Mouse (Mus musculus): ENCODE measurements around the gene Serp2. TPM values are rescaled to one million over a fixed set of nuclear protein-coding genes. Genes with fewer than 3 reads are reported as not detected.

Serp2 gene
- polyA plus RNA-seq, 1 experiment from 2014 or later: 21.4 TPM

GRCm38 (mm10) chr14:76513395-76514049, 43.2 kb downstream of the Serp2 start:
- DNase-seq (ENCODE audit: low read depth, low spot score) (no peak), ATAC-seq (no peak)
- in situ Hi-C loops (cut with MboI; ENCODE audit: low pct_unique_long_range_greater_than_20kb): loop anchor here (5.0 kb wide), 2 partner anchors 104 to 494 kb away; no protein-coding TSS in a partner anchor
- CTCF ChIA-PET: interaction anchor here (0.8 to 1.2 kb wide), 4 partner anchors 8 to 209 kb away, joined by 3 to 4 read pairs (median 4); no protein-coding TSS in a partner anchor
- POLR2A ChIA-PET: interaction anchor here (0.7 to 1.8 kb wide), 4 partner anchors 9 to 189 kb away, joined by 3 to 7 read pairs (median 4); no protein-coding TSS in a partner anchor
- H3K27me3 ChIP-seq: no peaks in the 10 kb centered on the region
- no peak for TF ChIP-seq CTCF (IDR thresholded peaks at IDR 0.05)

- ATAC-seq: no peak
- in situ Hi-C loops (cut with MboI; ENCODE audit: low pct_unique_long_range_greater_than_20kb): loop anchor here (5.0 kb wide), 2 partner anchors 105 to 495 kb away; no protein-coding TSS in a partner anchor
- DNase-seq (ENCODE audit: low read depth, low spot score): no peak
- ChIA-PET CTCF (interaction anchor here (1.3 kb wide), 1 partner anchor 10 kb away, joined by 3 read pairs; no protein-coding TSS in a partner anchor), POLR2A (interaction anchor here (0.8 to 1.2 kb wide), 3 partner anchors 8 to 190 kb away, joined by 3 to 6 read pairs (median 3); no protein-coding TSS in a partner anchor)
- no peak for TF ChIP-seq CTCF (IDR thresholded peaks at IDR 0.05)
- H3K27me3 ChIP-seq: no peaks in the 10 kb centered on the region
Observed at GRCm38 (mm10) chr14:76511971-76512370, 44.7 kb downstream of the Serp2 start.

- ATAC-seq: peak; percentile 19
- POLR2A ChIA-PET: interaction anchor here (0.7 to 6.8 kb wide), 21 partner anchors 10 to 502 kb away, joined by 3 to 146 read pairs (median 25); partner anchors contain the start of gene Serp2
- no peak for TF ChIP-seq CTCF (IDR thresholded peaks at IDR 0.05)
- CTCF ChIA-PET: interaction anchor here (0.8 to 2.2 kb wide), 4 partner anchors 11 to 499 kb away, joined by 3 to 9 read pairs (median 5); no protein-coding TSS in a partner anchor
- DNase-seq (ENCODE audit: low read depth, low spot score): no peak
- H3K27me3 ChIP-seq: no peaks in the 10 kb centered on the region
- in situ Hi-C loops (cut with MboI; ENCODE audit: low pct_unique_long_range_greater_than_20kb): loop anchor here (5.0 kb wide), 3 partner anchors 204 to 369 kb away; no protein-coding TSS in a partner anchor
Observed at GRCm38 (mm10) chr14:76508701-76509100, 48.0 kb downstream of the Serp2 start.

- CTCF ChIA-PET: interaction anchor here (0.9 to 2.2 kb wide), 4 partner anchors 9 to 274 kb away, joined by 3 to 9 read pairs (median 5); no protein-coding TSS in a partner anchor
- DNase-seq (ENCODE audit: low read depth, low spot score) (no peak), ATAC-seq (no peak)
- TF ChIP-seq CTCF (IDR thresholded peaks at IDR 0.05): no peak
- in situ Hi-C loops (cut with MboI; ENCODE audit: low pct_unique_long_range_greater_than_20kb): loop anchor here (5.0 kb wide), 3 partner anchors 204 to 369 kb away; no protein-coding TSS in a partner anchor
- POLR2A ChIA-PET: interaction anchor here (0.7 to 6.8 kb wide), 28 partner anchors 11 to 503 kb away, joined by 3 to 146 read pairs (median 6); partner anchors contain the start of gene Serp2
- H3K27me3 ChIP-seq: no peaks in the 10 kb centered on the region
Observed at GRCm38 (mm10) chr14:76507804-76508500, 48.7 kb downstream of the Serp2 start.

DNA sequence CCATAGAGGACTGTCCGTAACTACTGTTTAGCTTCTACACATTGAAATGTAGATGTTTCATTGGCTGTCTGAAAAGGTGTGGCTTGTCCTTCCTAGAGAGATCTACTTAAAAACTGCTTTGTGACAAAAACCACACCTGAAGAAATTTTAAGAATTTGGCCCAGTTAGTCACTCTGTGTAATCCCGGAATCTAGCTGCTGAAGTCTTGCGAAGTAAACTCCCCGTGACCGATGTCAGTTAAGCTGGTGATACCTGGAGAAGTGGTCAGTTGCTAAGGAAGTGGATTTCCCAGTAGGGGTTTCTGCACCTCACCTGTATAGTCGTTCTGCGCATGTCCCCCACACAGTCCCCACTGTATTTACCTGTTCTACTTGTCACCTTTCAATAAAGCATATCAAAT, 49.3 kb downstream of the Serp2 start:
- no peak for DNase-seq (ENCODE audit: low read depth, low spot score)
- no peaks in the 10 kb centered on the region for H3K27me3 ChIP-seq
- TF ChIP-seq CTCF (IDR thresholded peaks at IDR 0.05): no peak
- ChIA-PET POLR2A (interaction anchor here (1.0 to 6.8 kb wide), 27 partner anchors 11 to 503 kb away, joined by 3 to 146 read pairs (median 24); partner anchors contain the start of gene Serp2), CTCF (interaction anchor here (0.9 to 2.2 kb wide), 3 partner anchors 10 to 196 kb away, joined by 3 to 9 read pairs (median 3); no protein-coding TSS in a partner anchor)
- in situ Hi-C loops (cut with MboI; ENCODE audit: low pct_unique_long_range_greater_than_20kb): loop anchor here (5.0 kb wide), 3 partner anchors 205 to 370 kb away; no protein-coding TSS in a partner anchor
- ATAC-seq: no peak

DNA sequence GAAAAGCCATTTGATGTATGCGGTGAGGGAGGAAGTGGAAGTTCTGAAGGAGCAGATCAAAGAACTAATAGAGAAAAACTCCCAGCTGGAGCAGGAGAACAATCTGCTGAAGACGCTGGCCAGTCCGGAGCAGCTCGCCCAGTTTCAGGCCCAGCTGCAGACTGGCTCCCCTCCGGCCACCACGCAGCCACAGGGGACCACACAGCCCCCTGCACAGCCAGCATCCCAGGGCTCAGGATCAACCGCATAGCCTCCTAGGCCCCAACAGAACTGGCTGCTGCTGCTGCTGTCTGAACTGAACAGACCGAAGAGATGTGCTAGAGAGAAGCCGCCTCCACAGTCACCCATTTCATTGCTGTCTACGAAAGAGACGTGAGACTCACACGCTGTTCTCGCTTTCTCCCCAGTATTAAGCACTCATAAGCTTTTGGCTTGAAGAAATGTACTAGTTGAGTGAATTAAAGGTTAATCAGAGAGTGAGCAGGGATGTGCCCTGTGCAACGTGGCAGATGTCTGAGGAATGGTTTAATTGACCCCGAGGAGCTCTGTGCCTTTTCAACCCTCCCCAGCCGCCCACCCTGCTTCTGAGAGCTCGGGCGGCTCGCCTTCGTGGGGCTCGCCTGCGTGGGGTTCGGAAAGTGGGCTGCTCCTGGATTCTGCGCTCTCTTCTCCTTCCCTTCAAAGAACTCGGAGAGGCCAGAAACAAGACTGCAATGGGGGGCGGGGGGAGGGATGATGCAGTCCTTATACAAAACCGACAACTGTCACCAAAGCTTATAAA, 50.1 kb downstream of the Serp2 start:
- POLR2A ChIA-PET: interaction anchor here (0.6 to 6.8 kb wide), 32 partner anchors 12 to 504 kb away, joined by 3 to 146 read pairs (median 11); partner anchors contain the start of gene Serp2
- in situ Hi-C loops (cut with MboI; ENCODE audit: low pct_unique_long_range_greater_than_20kb): loop anchor here (5.0 kb wide), 3 partner anchors 206 to 371 kb away; no protein-coding TSS in a partner anchor
- TF ChIP-seq CTCF (IDR thresholded peaks at IDR 0.05): no peak
- H3K27me3 ChIP-seq: no peaks in the 10 kb centered on the region
- DNase-seq (ENCODE audit: low read depth, low spot score) (no peak), ATAC-seq (no peak)
- CTCF ChIA-PET: interaction anchor here (1.2 to 2.2 kb wide), 4 partner anchors 12 to 369 kb away, joined by 3 to 9 read pairs (median 4); no protein-coding TSS in a partner anchor

DNA sequence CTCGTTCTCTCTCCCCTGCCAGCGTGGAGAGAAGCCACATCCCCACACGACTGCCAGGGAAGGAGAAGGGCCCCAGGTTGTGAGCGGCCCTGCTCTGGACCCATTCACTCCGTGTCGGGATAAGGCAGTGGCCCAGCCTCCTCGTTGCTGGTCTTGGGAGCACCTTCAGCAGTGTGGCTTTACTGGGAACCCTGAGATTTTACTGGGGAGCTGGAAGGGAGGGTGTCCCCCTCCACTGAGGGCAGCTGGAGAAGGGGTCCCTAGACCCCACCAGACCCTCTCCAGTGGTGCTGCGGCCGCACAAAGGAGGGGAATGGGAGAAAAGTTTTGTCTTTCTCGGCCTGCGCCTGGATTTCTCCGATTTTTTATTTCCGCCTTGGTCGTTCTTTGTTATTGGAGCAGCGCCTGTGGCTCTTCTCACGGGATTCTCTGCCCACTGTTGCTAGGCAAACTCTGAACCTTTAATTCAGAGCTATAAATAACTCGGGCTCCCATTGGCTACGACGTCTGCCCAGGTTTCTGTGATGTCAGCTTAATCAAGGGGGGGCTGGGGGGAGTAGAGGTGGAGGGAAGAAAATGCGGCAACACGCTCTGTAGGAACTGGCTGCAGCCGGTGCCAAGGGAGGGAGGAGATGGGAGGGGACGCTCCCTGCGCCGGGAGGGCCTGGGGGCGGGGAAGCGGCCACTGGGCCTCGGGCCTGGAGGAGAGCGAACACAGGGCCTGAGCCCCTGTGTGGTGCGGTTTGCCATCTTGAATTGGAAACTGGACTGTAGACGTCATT, 51.1 kb downstream of the Serp2 start:
- DNase-seq (ENCODE audit: low read depth, low spot score) (no peak), ATAC-seq (peak; percentile 18)
- ChIA-PET POLR2A (interaction anchor here (0.7 to 6.8 kb wide), 34 partner anchors 10 to 505 kb away, joined by 3 to 146 read pairs (median 10); partner anchors contain the start of gene Serp2), CTCF (interaction anchor here (1.1 to 2.0 kb wide), 4 partner anchors 28 to 370 kb away, joined by 3 to 5 read pairs (median 4); no protein-coding TSS in a partner anchor)
- in situ Hi-C loops (cut with MboI; ENCODE audit: low pct_unique_long_range_greater_than_20kb): loop anchor here (5.0 kb wide), 3 partner anchors 207 to 372 kb away; no protein-coding TSS in a partner anchor
- H3K27me3 ChIP-seq: no peaks in the 10 kb centered on the region
- no peak for TF ChIP-seq CTCF (IDR thresholded peaks at IDR 0.05)

- ATAC-seq (no peak), DNase-seq (ENCODE audit: low read depth, low spot score) (no peak)
- POLR2A ChIA-PET: interaction anchor here (0.5 to 6.8 kb wide), 28 partner anchors 9 to 1406 kb away, joined by 3 to 146 read pairs (median 15); no protein-coding TSS in a partner anchor
- in situ Hi-C loops (cut with MboI; ENCODE audit: low pct_unique_long_range_greater_than_20kb): loop anchor here (5.0 kb wide), 3 partner anchors 207 to 372 kb away; no protein-coding TSS in a partner anchor
- TF ChIP-seq CTCF (IDR thresholded peaks at IDR 0.05): no peak
- H3K27me3 ChIP-seq: no peaks in the 10 kb centered on the region
- CTCF ChIA-PET: interaction anchor here (1.0 to 2.0 kb wide), 5 partner anchors 313 to 515 kb away, joined by 3 to 5 read pairs (median 3); no protein-coding TSS in a partner anchor
Observed at GRCm38 (mm10) chr14:76505101-76505438, 51.6 kb downstream of the Serp2 start.
